Mouse (Mus musculus): ENCODE measurements around the gene Prrg2. TPM values are rescaled to one million over a fixed set of nuclear protein-coding genes. Genes with fewer than 3 reads are reported as not detected.

The Prrg2 gene
- polyA plus RNA-seq, 1 experiment from 2014 or later = 59.0 TPM

GRCm38 (mm10) chr7:45077322-45077721 lies 14.8 kb upstream of the Prrg2 start:
- no peak overlapping the region for H3K9ac ChIP-seq (ENCODE audit: low read depth, low read length)
- no peaks in the 10 kb centered on the region for H3K9me3 ChIP-seq (ENCODE audit: control insufficient read depth)
- no peak for ATAC-seq
- H3K4me1 ChIP-seq (replicated peaks; ENCODE audit: control insufficient read depth, insufficient read depth, low read length) = no peaks in the 10 kb centered on the region
- peaks cover 47% of the 10 kb centered on the region for H3K36me3 ChIP-seq (ENCODE audit: control insufficient read depth, insufficient read depth)
- 88% methylated on average over 14 of the region's 14 CpGs for WGBS
- TF ChIP-seq CTCF (IDR thresholded peaks at IDR 0.05; ENCODE audit: low read depth) = no peak
- no peak overlapping the region for H3K27ac ChIP-seq (ENCODE audit: low read depth, low read length)
- H3K4me2 ChIP-seq (replicated peaks; ENCODE audit: low read depth) = no peak overlapping the region
- no peak overlapping the region for H3K4me3 ChIP-seq (ENCODE audit: low read depth, low read length)
- H3K27me3 ChIP-seq (replicated peaks; ENCODE audit: control insufficient read depth, insufficient read depth, low read length) = no peaks in the 10 kb centered on the region

- no peak for TF ChIP-seq CTCF (IDR thresholded peaks at IDR 0.05; ENCODE audit: low read depth)
- H3K9ac ChIP-seq (ENCODE audit: low read depth, low read length) = no peak overlapping the region
These were observed 14.0 kb upstream of the Prrg2 start for GRCm38 (mm10) chr7:45076501-45076900.

GRCm38 (mm10) chr7:45075405-45075804 lies 12.9 kb upstream of the Prrg2 start:
- H3K4me3 ChIP-seq (ENCODE audit: low read depth, low read length) = no peak overlapping the region
- H3K9ac ChIP-seq (ENCODE audit: low read depth, low read length) = no peak overlapping the region
- H3K27me3 ChIP-seq (replicated peaks; ENCODE audit: control insufficient read depth, insufficient read depth, low read length) = no peaks in the 10 kb centered on the region
- H3K36me3 ChIP-seq (ENCODE audit: control insufficient read depth, insufficient read depth) = peaks cover 47% of the 10 kb centered on the region
- WGBS = 75% methylated on average over 4 of the region's 4 CpGs
- H3K4me2 ChIP-seq (replicated peaks; ENCODE audit: low read depth) = no peak overlapping the region
- H3K27ac ChIP-seq (ENCODE audit: low read depth, low read length) = no peak overlapping the region
- no peaks in the 10 kb centered on the region for H3K4me1 ChIP-seq (replicated peaks; ENCODE audit: control insufficient read depth, insufficient read depth, low read length)
- no peak for TF ChIP-seq CTCF (IDR thresholded peaks at IDR 0.05; ENCODE audit: low read depth)
- H3K9me3 ChIP-seq (ENCODE audit: control insufficient read depth) = no peaks in the 10 kb centered on the region
- no peak for ATAC-seq

More at GRCm38 (mm10) chr7:45076501-45076900, 14.0 kb upstream of the Prrg2 start:
- no peaks in the 10 kb centered on the region for H3K27me3 ChIP-seq (replicated peaks; ENCODE audit: control insufficient read depth, insufficient read depth, low read length)
- no peaks in the 10 kb centered on the region for H3K9me3 ChIP-seq (ENCODE audit: control insufficient read depth)
- H3K27ac ChIP-seq (ENCODE audit: low read depth, low read length) = no peak overlapping the region
- H3K4me1 ChIP-seq (replicated peaks; ENCODE audit: control insufficient read depth, insufficient read depth, low read length) = no peaks in the 10 kb centered on the region
- H3K4me3 ChIP-seq (ENCODE audit: low read depth, low read length) = no peak overlapping the region
- ATAC-seq = no peak
- peaks cover 47% of the 10 kb centered on the region for H3K36me3 ChIP-seq (ENCODE audit: control insufficient read depth, insufficient read depth)
- H3K4me2 ChIP-seq (replicated peaks; ENCODE audit: low read depth) = no peak overlapping the region
- 91% methylated on average over 30 of the region's 30 CpGs for WGBS

- WGBS = 92% methylated on average over 12 of the region's 12 CpGs
- no peak overlapping the region for H3K9ac ChIP-seq (ENCODE audit: low read depth, low read length)
- TF ChIP-seq CTCF (IDR thresholded peaks at IDR 0.05; ENCODE audit: low read depth) = no peak
These were observed 11.5 kb upstream of the Prrg2 start for GRCm38 (mm10) chr7:45073949-45074348.

GRCm38 (mm10) chr7:45073171-45073707 lies 10.8 kb upstream of the Prrg2 start:
- Histone ChIP-seq H3K4me1 (replicated peaks; ENCODE audit: control insufficient read depth, insufficient read depth, low read length) (no peaks in the 10 kb centered on the region), H3K9me3 (ENCODE audit: control insufficient read depth) (no peaks in the 10 kb centered on the region), H3K4me2 (replicated peaks; ENCODE audit: low read depth) (no peak overlapping the region), H3K36me3 (ENCODE audit: control insufficient read depth, insufficient read depth) (peaks cover 47% of the 10 kb centered on the region), H3K9ac (ENCODE audit: low read depth, low read length) (no peak overlapping the region), H3K4me3 (ENCODE audit: low read depth, low read length) (no peak overlapping the region), H3K27ac (ENCODE audit: low read depth, low read length) (no peak overlapping the region), H3K27me3 (replicated peaks; ENCODE audit: control insufficient read depth, insufficient read depth, low read length) (no peaks in the 10 kb centered on the region)
- TF ChIP-seq CTCF (IDR thresholded peaks at IDR 0.05; ENCODE audit: low read depth) = no peak
- WGBS = 83% methylated on average over 7 of the region's 7 CpGs
- no peak for ATAC-seq

More at GRCm38 (mm10) chr7:45073949-45074348, 11.5 kb upstream of the Prrg2 start:
- peaks cover 47% of the 10 kb centered on the region for H3K36me3 ChIP-seq (ENCODE audit: control insufficient read depth, insufficient read depth)
- H3K9me3 ChIP-seq (ENCODE audit: control insufficient read depth) = no peaks in the 10 kb centered on the region
- H3K27ac ChIP-seq (ENCODE audit: low read depth, low read length) = no peak overlapping the region
- no peak overlapping the region for H3K4me3 ChIP-seq (ENCODE audit: low read depth, low read length)
- no peaks in the 10 kb centered on the region for H3K27me3 ChIP-seq (replicated peaks; ENCODE audit: control insufficient read depth, insufficient read depth, low read length)
- no peak overlapping the region for H3K4me2 ChIP-seq (replicated peaks; ENCODE audit: low read depth)
- H3K4me1 ChIP-seq (replicated peaks; ENCODE audit: control insufficient read depth, insufficient read depth, low read length) = no peaks in the 10 kb centered on the region
- ATAC-seq = no peak

GRCm38 (mm10) chr7:45072230-45072629 lies 9.8 kb upstream of the Prrg2 start:
- Histone ChIP-seq H3K4me2 (replicated peaks; ENCODE audit: low read depth) (no peak overlapping the region), H3K36me3 (ENCODE audit: control insufficient read depth, insufficient read depth) (peaks cover 40% of the 10 kb centered on the region), H3K4me3 (ENCODE audit: low read depth, low read length) (no peak overlapping the region), H3K9ac (ENCODE audit: low read depth, low read length) (no peak overlapping the region), H3K27me3 (replicated peaks; ENCODE audit: control insufficient read depth, insufficient read depth, low read length) (no peaks in the 10 kb centered on the region), H3K4me1 (replicated peaks; ENCODE audit: control insufficient read depth, insufficient read depth, low read length) (no peaks in the 10 kb centered on the region), H3K27ac (ENCODE audit: low read depth, low read length) (no peak overlapping the region), H3K9me3 (ENCODE audit: control insufficient read depth) (no peaks in the 10 kb centered on the region)
- ATAC-seq = no peak
- peak; percentile 69 for TF ChIP-seq CTCF (IDR thresholded peaks at IDR 0.05; ENCODE audit: low read depth)
- 83% methylated on average over 2 of the region's 2 CpGs for WGBS

All from intestine, postnatal 0 days (tissue).